Mouse (Mus musculus) myocyte (in vitro differentiated cells): Measurements from ENCODE around the gene Vmn2r85.
"Not testable (repeated sequence)": the region's sequence is repeated elsewhere in the genome, so short reads cannot be mapped to it uniquely, and the experiment has no call there.

Experiments used
- CEBPB ChIP-seq: IDR thresholded peaks from 2 replicates; pipeline ENCODE4 v1.6.1; 2011; ENCODE audit warnings: mild to moderate bottlenecking, moderate library complexity; ENCODE audit not compliant: poor library complexity, insufficient read depth, severe bottlenecking
- MYOD1 ChIP-seq, 3 experiments: IDR thresholded peaks; one replicate each; pipeline ENCODE4 v1.6.1; 2011; ENCODE audit warnings: control low read depth in 2 of 3, low read depth in 2 of 3, mild to moderate bottlenecking in 2 of 3, moderate library complexity in 1 of 3; ENCODE audit not compliant: insufficient read length in 2 of 3, control insufficient read depth in 1 of 3
- POLR2A ChIP-seq: IDR thresholded peaks from one replicate; pipeline ENCODE4 v1.6.1; 2011; ENCODE audit warnings: low read depth, mild to moderate bottlenecking, control low read depth, moderate library complexity; ENCODE audit not compliant: insufficient read length
- POLR2AphosphoS2 ChIP-seq: IDR thresholded peaks from one replicate; pipeline ENCODE4 v1.6.1; 2011; ENCODE audit warnings: low read depth, control low read depth; ENCODE audit not compliant: insufficient read length
- TCF12 ChIP-seq: IDR thresholded peaks from one replicate; pipeline ENCODE4 v1.6.1; 2011; ENCODE audit warnings: mild to moderate bottlenecking, control low read depth; ENCODE audit not compliant: poor library complexity, insufficient read depth, severe bottlenecking
- USF1 ChIP-seq: IDR thresholded peaks from one replicate; pipeline ENCODE4 v1.6.1; 2011; ENCODE audit warnings: low read depth, mild to moderate bottlenecking, control low read depth, moderate library complexity

GRCm38 (mm10) chr10:130434185-130434898, 4.8 kb upstream of the Vmn2r85 start:
- not testable (repeated sequence) for TF ChIP-seq POLR2A, POLR2AphosphoS2
- TF ChIP-seq MYOD1 (IDR thresholded peaks at IDR 0.05; ENCODE audit: control insufficient read depth in 1 of 3, insufficient read length in 2 of 3, low read depth in 2 of 3) (peak; percentile 31 to 67 (median 48)), TCF12 (peak; percentile 34), CEBPB (0 out of 2 replicates have a peak, but pooled peaks have one; percentile 43), USF1 (peak; percentile 82)
